ENCODE assay signal across 7 mouse cellular contexts in genomic region chr14:105920395-105921216, GRCm38 (mm10). TPM values are rescaled to one million over a fixed set of nuclear protein-coding genes. Genes with fewer than 3 reads are reported as not detected.
DNase-seq lines count a peak whose midpoint lies in the region; ATAC-seq lines count a peak whose summit lies in the region.

No protein-coding gene starts in this region.

- no peaks in the 10 kb centered on the region for H3K36me3 ChIP-seq in hindbrain, embryonic 11.5 days (ENCODE audit: control insufficient read depth, insufficient read depth, low read length)
- no peaks in the 10 kb centered on the region for H3K36me3 ChIP-seq in macrophage (ENCODE audit: inconsistent target)

- H3K27ac ChIP-seq in hindbrain, embryonic 11.5 days (ENCODE audit: low read depth, low read length): peak overlapping the region; percentile 47; the same call in 1 of the 2 replicates
- peak overlapping the region; percentile 75 for H3K27ac ChIP-seq in macrophage

- ATAC-seq in hindbrain, embryonic 11.5 days (ENCODE audit: low FRiP score): peak; percentile 78

- H3K4me2 ChIP-seq in hindbrain, embryonic 11.5 days (replicated peaks; ENCODE audit: low read depth, low read length): peak overlapping the region; percentile 40

- 0 out of 2 replicates have a peak overlapping the region, but pooled peaks have one; percentile 12 for H3K4me3 ChIP-seq in hindbrain, embryonic 11.5 days (ENCODE audit: low read depth, low read length)
- no peak overlapping the region for H3K4me3 ChIP-seq in macrophage (ENCODE audit: inconsistent target)

- peak overlapping the region; percentile 47; the same call in 1 of the 2 replicates for H3K9ac ChIP-seq in hindbrain, embryonic 11.5 days (ENCODE audit: low read depth, low read length)

- DNase-seq in WW6 (ENCODE audit: low read depth, low spot score): peak; percentile 88
- DNase-seq in embryo, embryonic 9.5 days (ENCODE audit: extremely low spot score): peak; percentile 81
- DNase-seq in hindbrain, embryonic 11.5 days (ENCODE audit: low spot score): peak; percentile 80
- DNase-seq in frontal cortex, adult 2 months (ENCODE audit: extremely low spot score in 1 of 2, low spot score in 1 of 2): no peak
- no peak for DNase-seq in frontal cortex, postnatal 36 days (ENCODE audit: low spot score in 2 of 2)
- DNase-seq in cerebellum, adult 11-12 months: no peak

- H3K79me2 ChIP-seq in macrophage (ENCODE audit: inconsistent target): no peaks in the 10 kb centered on the region

- peaks cover 7% of the 10 kb centered on the region; the same call in 1 of the 2 replicates for H3K4me1 ChIP-seq in hindbrain, embryonic 11.5 days (replicated peaks; ENCODE audit: control insufficient read depth, insufficient read depth, low read length)

- WGBS in hindbrain, embryonic 11.5 days: 1% methylated on average over 23 of the region's 23 CpGs
- 47% methylated on average over 23 of the region's 23 CpGs for WGBS in macrophage (ENCODE audit: missing documents)

- no peaks in the 10 kb centered on the region for H3K9me3 ChIP-seq in hindbrain, embryonic 11.5 days (ENCODE audit: control insufficient read depth, low read length)

- H3K27me3 ChIP-seq in hindbrain, embryonic 11.5 days (ENCODE audit: control insufficient read depth, insufficient read depth, low read length): no peaks in the 10 kb centered on the region

RNA-seq across cellular contexts. Expression of gene Spry2, which starts 24.0 kb away (rescaled TPM):
- polyA plus RNA-seq in hindbrain, embryonic 11.5 days (2014; fragmentation: Nextera tagmentation; extraction: Ambion mirVana): 37.4 and 37.7 TPM in 2 replicates
- 10 to 100 TPM in 1 of 26 experiments, 1 to 10 TPM in 25; 1.1 to 13.1 (median 3.9) TPM for total RNA-seq in macrophage (2018; cell fraction: chromatin; rRNA removed)
- 10 to 100 TPM in 3 of 26 experiments, 1 to 10 TPM in 23; 1.3 to 14.4 (median 4.5) TPM for total RNA-seq in macrophage (2018; cell fraction: cytosol; rRNA removed)
- 10 to 100 TPM in 7 of 26 experiments, 1 to 10 TPM in 19; 3.2 to 23.0 (median 5.9) TPM for total RNA-seq in macrophage (2018; cell fraction: nucleus; rRNA removed)
- polyA plus RNA-seq in macrophage (2018): 2.3 to 14.3 TPM (median 3.0 TPM) in 3 replicates
- polyA plus RNA-seq in frontal cortex, adult 2 months (2012; rRNA removed): 36.2 and 37.8 TPM in 2 replicates

Comparison
In these comparisons a context has a peak if more than half of its experiments do, and no peak if none do; other contexts are left out.
1. DNase-seq: peak in WW6 (single experiment), embryo, embryonic 9.5 days (single experiment) and hindbrain, embryonic 11.5 days (single experiment); none in frontal cortex, adult 2 months (0 of 2), frontal cortex, postnatal 36 days (0 of 2) and cerebellum, adult 11-12 months (single experiment).